Mouse (Mus musculus) layer of hippocampus, adult 18-20 months (tissue): ENCODE results near the gene Brd7. TPM values are rescaled to one million over a fixed set of nuclear protein-coding genes. Genes with fewer than 3 reads are reported as not detected.
A peak's percentile ranks its signal among the peaks of the same experiment; 100 is the strongest.

ENCODE experiments used
- DNase-seq, 2 experiments: peaks; one replicate each; pipeline ENCODE4 v3.0.0; 2022; ENCODE audit warnings: low spot score in 2 of 2
- long read RNA-seq: library from polyadenylated mRNA; stranded (forward); transcript quantifications from one replicate; pipeline ENCODE4 v2.0.0, GENCODE M21; 2021
- total RNA-seq, 2 experiments: library from RNA; stranded (reverse); gene quantifications; 2 replicates each; pipeline ENCODE4 v1.2.3; 2021

Gene Brd7
- total RNA-seq: 10 to 100 TPM; 48.4 to 49.9 TPM
- long read RNA-seq, transcript Brd7-201 (17 exons, 3,625 nt): major isoform, 41 of 74 reads
- long read RNA-seq, partial matches to known transcripts: 12 of 74 reads
- long read RNA-seq, other reads (novel, unspliced or antisense): 21 of 74 reads

DNA sequence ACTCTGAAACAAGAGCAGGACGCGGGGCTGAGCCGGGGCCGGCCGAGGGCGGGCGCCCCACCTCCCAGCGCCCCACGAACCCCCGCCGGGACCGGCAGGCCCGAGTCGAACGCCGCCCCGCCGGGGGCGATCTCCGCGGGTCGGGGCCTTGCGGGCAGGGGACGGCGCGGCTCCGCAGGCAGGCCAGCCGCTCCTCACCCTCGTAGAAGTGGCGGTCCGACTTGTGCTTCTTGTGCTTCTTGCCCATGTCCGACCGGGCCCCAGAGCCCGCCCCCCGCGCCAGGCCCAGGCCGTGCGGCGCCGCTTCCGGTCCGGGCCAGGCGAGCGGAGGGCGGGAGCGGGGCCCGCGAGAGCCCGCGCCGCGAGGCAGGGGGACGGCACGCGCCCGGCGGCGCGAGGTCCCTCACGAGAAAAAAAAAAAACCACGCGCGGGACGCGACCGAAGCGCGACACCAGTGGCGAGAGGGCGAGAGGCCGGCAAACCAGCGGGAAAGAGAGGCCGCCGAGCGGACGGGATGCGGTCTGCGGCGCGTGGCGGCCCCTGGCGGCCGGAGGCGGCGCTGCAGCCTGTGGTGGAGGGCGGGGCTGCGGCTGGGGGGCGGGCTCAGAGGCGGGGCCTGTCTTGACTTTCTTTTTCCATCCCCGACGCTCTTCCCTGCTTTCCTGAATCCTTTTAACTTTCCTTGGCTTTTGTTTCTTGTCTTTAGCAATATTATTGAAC lies at the start of gene Brd7:
Gene Brd7, minus strand, starts transcription at position 487 of the 721 bp plus-strand sequence.
- peak; percentile 75 to 89 for DNase-seq

- DNase-seq: no peak
These were observed 49.5 kb upstream of the Brd7 start for GRCm38 (mm10) chr8:88411461-88411860.

DNA sequence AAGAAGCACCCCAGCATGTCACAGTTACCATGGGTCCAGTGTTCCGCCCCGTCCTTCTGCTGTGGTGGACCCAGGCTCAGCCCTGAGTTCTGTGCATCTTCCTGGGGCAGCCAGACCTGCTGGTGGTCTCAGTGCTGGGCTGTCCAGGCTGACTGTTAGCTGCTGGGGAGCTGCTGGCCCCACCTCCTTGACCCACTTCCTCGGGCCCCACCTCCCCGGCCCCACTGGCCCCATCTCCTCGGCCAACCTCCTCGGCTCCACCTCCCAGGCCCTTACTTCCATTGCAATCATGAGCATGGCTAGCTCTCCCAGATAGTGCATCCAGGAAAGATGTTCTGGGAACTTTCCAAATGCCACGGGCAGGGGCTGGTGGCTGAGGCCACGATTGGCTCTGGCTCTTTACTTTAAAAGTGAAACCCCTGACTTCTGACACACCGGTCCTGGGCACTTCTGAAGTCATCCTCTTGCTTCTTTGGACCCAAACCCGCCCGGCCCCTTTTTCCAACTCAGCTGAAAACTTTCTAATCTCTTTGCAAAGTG lies 47.5 kb upstream of the Brd7 start:
- DNase-seq: no peak

DNA sequence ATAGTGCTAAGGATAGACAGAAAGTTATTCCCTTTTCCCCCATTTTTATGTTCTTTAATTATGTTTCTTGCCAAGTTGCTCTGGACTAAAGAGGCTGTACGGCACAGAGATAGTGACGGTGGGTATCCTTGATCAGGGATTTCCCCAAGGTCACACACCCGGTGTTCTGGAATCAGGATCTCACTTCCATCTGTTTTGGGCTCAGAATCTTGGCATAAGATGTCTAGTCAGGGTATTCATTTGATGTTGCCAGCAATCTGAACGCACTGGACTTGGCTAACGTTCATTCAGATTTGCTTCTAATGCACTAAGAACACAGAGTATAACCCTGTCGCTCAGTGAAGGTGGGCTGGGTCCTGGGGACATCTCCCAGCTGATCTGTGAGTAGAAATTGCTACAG lies 45.7 kb upstream of the Brd7 start:
- DNase-seq: no peak

- DNase-seq: no peak
These were observed 36.1 kb upstream of the Brd7 start for GRCm38 (mm10) chr8:88398060-88398459.

GRCm38 (mm10) chr8:88393298-88393697 lies 31.3 kb upstream of the Brd7 start:
- no peak for DNase-seq

GRCm38 (mm10) chr8:88390749-88391148 lies 28.8 kb upstream of the Brd7 start:
- DNase-seq: no peak

DNA sequence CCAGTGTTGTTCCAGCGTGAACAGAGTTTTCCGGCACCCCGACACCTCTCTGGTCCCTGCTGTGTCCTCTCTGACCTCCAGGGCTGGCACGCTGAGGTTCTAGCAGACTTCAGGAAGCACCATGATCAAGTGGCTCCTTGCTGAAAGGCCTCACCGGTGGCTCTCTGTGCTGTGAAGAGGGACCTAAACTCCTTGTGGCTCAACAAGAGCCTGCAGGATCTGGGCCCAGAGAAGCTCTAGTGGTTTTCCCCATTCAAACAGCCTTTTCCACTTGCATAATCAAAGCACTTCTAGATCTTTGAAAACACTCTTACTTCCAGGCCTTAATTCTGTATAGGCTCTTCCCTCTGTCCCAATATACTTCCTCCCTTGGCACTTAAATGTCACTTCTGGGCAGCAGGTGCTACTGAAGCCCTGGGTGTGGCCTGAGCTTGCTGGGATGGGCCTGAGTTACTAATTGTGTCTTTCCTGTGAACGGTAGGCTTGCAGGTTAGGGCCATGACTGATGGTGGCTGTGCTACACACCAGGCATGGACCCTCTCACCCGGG lies 26.8 kb upstream of the Brd7 start:
- DNase-seq: no peak

DNA sequence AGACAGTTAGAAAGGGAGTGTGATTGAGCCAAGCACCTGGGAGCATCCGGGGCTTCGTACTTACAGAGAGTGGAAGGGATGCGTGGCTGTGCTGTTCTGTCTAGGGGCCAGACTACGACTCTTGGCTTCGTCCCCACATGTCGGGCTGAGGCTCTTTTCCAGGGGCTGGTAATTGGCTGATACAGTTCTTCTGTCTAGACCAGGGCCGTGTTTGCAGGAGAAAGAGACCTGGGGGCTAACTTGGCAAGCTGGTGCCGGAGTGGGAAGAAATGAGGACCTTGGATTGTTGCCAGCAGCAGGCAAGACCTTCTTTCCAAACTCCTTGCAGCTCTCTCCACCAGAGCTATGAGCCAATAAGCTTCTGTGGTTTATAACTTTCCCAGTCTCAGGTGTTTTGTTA lies 25.9 kb upstream of the Brd7 start:
- no peak for DNase-seq

- no peak for DNase-seq
These were observed 21.2 kb upstream of the Brd7 start for GRCm38 (mm10) chr8:88383164-88383556.

DNA sequence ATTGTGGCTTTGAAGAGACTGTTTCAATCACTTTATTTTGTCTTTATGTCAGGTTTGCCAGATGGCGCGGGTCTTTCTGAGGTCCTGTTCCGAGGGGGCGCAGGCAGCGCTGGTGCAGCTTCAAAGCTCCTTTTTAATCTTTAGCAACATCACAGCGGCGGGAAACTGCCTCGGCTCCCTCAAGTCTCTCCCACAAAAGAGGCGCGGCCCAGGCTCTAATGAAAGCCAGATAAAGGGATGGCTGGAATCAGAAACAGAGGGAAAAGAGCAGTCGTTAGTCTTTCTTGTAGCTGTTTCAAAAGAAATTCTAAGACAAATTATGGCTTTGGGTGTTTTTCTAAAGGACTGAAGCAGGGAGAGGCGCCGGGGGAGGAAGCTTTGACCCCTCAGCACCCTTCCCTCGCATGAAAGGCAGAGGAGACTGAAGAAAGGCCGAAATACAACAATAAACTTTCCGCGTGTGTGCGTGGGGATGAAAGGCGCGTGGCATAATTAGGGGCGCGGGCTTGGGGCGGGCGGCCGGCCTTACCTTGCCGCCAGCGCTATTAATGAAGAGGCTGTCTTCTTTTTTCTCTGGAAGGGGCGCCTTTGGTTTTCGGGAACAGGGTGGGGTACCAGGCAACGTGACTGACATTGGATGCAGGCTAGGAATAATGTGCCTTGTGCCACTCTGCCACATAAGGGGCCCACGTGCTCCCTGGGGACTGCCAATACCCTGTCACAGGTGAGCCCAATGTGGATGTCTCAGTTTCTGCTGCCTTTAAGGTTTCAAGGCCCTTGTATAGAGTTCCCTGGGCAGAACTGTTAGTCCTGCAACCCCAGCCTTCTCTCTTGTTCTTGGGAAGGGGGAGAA lies 20.5 kb upstream of the Brd7 start:
- no peak for DNase-seq

DNA sequence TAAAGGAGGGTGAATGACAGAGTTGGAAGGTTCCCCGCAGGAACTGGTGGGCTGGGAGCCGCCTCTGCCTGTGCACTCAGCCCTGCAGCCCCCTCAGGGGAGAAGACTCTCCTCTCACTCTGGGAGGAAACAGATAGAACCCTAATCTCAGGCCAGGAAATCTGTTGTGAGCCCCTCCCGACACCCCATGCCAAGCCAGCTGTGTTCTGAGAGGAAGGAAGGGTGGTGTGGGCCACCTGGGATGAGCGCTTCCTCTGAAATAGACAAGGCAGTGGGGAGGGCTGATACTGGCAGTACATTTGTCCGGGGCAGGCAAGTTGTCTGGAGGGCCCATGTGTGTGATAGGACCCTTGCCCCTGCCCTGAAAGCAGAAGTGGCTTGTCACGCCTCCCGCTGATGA lies 18.5 kb upstream of the Brd7 start:
- DNase-seq: no peak

- DNase-seq: peak in 1 of 2 experiments; percentile 19
These were observed 15.0 kb upstream of the Brd7 start for GRCm38 (mm10) chr8:88376836-88377582.

- DNase-seq: no peak
These were observed 9.5 kb upstream of the Brd7 start for GRCm38 (mm10) chr8:88371522-88371921.

- DNase-seq: no peak
These were observed 7.8 kb upstream of the Brd7 start for GRCm38 (mm10) chr8:88369805-88370204.

DNA sequence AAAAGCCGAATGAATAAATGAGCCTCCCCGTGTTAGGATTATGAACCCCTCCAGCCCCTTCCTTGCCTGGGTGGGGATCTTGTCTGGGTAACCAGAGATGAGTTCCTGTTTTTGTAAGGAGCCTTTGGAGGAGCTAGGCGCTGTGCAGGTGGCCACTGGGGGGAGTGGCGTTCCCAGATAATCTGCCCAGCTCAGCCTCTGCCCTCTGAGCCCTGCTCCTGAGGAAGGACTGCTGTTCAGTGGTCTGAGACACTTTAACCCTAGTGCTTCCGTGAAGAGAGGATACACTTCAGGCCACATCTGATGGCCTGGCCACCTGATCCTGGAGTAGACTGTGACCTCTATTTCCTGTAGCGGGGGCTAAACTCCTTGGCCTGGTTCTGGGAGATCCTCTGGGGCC lies 7.2 kb upstream of the Brd7 start:
- no peak for DNase-seq

- DNase-seq: no peak
These were observed 604 bp upstream of the Brd7 start for GRCm38 (mm10) chr8:88362446-88363150.

DNA sequence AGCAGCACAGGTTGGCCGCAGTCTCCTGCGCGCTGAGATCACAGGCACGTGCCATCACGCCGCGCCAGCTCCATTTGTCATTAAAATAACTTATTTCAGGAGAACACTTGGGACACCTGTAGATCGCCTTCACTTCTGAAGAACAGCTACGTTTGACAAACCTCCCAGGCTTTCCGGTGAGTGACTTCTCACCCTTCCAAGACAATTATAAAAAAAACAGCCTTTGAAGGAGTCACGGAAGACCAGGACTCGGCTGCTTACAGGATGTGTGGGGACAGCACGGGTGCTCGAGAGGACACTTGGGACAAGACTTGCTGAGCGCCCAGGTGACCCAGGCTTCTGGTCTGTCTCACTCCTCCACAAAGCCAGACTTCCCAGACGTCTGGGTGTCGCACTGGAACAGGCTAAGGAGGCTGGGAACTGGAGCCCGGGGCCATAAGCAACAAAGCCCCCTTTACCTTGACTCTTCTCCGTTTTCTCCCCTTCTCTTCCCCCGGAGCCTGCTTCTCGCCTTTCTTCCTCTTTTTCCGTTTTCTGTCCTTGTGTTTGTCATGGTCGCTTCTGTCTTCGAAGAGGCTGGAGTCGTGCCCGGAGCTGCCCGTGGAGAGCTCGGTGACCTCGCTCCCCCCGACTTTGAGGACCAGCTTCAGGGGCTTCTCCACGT lies 818 bp downstream of the Brd7 start:
- DNase-seq: peak in 1 of 2 experiments; percentile 15

GRCm38 (mm10) chr8:88359959-88360358 lies 2.0 kb downstream of the Brd7 start:
- no peak for DNase-seq

- DNase-seq: no peak
These were observed 4.0 kb downstream of the Brd7 start for GRCm38 (mm10) chr8:88357946-88358345.
